Mouse (Mus musculus): Measurements from ENCODE around the gene Slc36a4.
A peak's percentile ranks its signal among the peaks of the same experiment; 100 is the strongest.

The Slc36a4 gene

DNA sequence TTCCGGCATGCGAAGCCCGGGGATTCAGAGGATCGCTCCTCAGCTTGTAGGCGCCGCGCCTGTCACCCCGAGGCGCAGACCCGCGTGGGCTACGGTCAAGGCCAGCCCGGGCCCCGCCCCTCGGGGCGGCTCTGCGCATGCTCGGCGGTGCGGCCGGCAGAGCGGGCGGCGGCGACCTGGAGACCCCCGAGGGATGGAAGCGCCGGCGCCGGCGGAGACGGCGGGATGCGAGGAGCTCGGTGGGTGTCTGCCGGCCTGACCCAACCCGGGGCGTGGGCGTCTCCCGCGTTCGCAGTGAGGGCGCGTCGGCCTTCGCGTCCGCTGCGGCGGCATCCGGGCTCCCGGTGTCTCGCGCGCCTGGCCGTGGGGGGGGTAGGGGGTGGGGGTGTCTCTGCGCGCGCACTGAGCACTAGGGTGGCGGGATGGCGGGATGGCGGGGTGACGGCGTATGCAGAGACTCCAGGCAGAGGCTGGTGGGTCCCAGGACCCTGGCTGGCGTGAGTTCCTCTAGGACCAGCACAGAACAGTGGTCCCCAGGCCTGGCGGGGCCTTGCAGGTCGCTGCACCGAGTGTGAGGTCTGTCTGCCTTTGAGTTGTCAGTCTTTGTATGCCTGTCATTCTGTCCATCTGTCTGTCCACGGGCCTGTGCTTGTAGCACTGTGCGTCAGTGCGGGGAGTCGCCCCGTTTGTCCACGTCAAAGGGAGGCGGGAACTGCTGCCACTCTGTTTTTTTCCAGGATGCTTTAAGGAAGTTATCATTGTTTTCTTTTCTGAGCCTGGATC, at the start of gene Slc36a4:
Gene Slc36a4, plus strand, starts transcription at position 140 of the 783 bp plus-strand sequence.
- DNase-seq = peak; percentile 78

DNA sequence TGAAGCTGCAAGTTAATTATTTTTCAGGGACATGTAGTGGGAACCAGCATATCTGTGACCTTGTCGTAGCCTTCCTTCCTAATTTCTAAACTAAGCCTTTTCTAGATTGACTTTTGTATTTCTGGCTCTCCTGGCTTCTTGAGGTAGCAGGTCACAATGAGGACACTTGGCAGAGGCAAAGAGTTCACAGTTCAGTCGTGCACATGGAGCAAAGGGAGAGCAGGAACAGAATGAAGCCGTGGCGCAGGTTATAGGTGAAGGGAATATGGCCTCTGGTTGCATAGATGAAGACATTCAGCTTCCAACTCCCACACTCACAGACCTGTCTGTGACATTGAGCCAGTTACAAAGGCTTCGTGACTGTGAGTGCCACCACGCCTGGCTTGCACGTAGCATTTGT, 44.9 kb upstream of the Slc36a4 start:
- peak; percentile 85 for DNase-seq

DNA sequence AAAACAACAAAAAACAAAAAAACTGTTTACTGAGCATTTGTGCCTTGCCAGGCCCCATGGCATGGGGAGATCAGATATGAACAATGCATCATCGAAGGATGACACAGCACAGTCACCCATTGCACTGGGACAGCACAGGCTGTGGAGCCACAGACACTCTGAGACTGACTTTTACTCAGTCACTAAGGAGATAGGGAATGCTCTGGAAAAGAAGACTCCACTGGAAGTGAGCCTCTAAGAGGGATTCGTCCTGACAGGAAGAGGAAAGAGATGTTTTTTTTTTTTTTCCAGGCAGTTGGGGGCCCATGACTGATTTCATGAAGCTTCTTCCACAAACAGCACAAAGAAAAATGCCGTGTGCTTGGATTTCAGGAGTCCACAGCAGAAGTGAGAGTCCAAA, 40.1 kb upstream of the Slc36a4 start:
- no peak for DNase-seq

DNA sequence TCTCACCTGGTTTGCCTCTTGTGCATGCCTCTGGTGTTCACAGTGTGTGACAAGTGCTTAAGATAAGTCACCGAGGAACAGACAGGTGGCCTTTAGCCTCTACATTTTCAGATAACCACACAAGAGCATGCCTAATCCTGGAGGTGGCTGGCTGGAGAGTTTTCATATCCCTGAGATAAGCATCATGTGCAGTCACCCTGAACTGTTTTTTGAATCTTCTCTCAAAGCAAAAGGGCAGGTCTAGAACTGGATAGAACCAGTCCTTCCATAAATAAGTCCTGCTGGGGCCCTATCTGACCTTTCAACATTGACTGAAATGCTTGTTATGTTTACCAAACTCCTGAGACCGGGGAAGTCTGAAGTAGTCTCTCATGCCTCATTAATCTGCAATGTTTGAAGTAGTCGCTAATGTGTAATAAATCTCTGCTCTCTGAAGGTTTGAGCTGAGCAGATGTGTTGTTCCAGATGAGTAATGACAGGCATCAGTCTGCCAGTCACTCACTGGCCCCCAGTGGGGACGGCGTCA, 39.5 kb upstream of the Slc36a4 start:
- DNase-seq = peak; percentile 86

DNA sequence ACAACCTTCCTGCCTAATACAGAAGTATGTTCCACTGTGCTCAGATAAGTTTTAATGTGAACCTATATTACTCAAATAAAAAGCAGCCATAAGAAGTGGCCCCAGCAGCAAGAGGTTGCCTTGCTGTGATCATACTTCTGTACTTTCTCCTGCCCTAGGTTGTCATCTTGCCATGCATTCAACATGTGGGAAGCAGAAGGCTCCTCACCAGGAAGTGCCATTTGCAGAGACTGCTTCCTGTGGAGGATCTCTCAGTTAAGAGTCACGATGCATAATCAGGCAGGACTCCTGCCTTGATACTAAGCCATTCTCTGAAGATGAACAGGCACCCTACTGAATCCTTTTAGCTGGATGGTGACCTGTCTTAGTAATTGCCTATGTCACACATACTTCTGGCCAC, 37.3 kb upstream of the Slc36a4 start:
- DNase-seq = no peak

DNA sequence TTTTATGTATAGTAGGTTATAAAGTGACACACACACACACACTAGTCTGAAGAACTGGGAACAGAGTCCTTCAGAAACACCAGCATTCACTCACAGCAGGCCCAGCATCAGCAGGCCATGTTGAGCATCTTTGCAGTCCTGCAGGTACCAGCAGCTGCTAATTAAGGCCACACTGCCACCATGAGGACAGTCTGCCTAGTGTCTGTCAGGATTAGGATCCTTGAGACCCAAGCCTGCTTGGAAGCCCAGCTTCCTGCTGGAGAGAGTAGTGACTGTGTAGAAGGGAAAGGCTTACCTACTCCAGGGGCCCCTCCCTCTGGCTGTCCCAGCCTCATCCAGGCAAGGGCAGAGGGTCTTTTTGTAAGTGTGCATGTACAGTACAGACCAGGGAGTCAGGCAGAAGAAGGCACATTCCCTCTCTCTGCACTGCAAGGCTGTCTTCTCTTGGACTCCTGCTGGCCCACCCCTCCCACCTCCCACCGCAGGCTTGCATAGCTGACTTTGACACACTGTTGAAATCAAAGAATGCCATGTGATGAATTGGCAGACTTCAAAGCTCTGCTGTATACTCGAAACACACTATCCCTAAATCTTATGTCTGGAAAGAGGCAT, 27.6 kb upstream of the Slc36a4 start:
- peak; percentile 91 for DNase-seq

DNA sequence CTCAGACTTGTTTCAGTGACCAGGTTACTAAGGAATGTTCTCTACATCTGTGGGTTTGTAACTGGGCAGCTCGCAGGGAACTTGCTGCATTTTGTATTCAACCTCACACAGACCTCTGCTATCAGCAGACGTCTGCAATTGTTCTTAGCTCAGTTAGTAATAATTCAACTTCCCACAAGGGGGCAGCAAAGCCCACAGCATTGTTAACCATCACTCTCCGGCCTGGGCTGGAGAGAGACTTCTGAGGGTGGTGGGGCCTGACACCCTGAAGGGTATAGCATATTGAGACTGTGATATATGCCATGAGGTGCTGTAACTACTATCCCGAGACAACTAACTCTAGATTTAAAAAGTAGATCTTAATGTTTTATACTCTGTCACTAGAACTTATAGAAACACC, 24.3 kb upstream of the Slc36a4 start:
- peak; percentile 79 for DNase-seq

DNA sequence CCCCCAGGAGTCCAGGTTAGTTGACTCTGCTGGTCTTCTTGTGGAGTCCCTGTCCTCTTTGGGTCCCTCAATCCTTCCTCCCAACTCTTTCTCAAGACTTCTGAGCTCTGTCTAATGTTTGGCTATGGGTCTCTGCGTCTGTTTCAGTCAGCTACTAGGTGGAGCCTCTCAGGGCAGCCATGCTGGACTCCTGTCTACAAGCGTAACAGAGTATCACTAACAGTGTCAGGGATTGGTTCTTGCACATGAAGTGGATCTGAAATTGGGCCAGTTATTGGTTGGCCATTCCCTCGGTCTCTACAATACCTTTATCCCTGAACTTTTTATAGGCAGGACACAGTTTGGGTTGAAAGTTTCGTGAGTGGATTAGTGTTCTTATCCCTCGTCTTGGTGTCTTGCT, 22.2 kb upstream of the Slc36a4 start:
- no peak for DNase-seq

DNA sequence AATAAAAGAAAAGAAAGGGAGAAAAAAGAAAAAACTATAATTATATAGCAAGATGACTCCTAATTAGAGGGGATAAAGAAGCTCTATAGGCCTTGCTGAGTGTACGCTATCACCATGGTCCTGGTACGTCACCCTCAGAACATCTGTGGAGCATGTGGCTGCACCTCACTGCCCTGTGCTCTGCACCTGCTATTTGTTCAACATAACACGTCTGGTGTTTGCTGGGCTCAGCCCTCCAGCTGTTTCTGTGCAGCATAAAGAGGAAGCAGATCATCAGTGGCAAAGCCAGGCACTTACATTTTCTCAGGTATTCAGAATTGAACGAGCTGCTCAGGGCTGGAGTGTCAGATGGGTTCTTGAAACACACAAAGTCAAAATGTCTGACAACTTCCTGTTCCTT, 15.7 kb upstream of the Slc36a4 start:
- DNase-seq = no peak

DNA sequence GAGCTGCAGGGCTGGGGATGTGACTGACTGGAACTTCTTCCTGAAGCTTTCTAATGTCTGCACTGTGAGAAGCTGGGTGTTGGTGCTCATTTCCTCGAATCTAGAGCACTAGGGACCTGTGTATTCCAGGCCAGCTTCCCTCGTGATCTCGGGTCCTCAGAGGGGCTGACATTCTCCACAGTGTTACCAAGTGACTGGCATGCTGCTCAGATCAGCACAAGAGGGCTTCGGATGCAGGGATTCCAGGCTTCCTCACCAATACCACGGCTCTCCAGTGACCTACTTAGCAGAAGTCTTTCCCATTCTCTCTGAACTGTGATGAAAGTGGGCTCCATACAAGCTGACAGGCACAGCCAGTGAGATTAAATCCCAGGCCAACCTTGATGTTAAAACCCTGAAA, 14.5 kb upstream of the Slc36a4 start:
- no peak for DNase-seq

DNA sequence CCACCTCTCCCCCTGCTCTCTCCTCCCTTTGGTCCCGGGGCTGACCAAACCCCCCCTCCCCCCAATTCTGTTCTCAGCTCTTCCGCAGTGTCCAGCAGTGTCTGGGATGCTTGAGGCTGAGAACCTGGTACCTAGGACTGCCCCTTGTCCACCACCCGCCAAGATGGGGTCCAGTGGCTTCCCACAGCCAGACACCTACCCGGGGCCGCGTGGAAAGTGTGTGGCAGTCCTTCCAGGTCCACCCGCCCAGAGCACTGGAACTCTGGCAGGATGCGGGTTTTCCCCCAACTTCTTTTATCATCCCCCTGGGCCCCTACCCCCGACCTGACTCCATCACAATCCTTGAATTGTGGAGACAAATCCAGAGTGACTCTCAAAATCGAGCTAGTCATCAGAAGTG, 3.8 kb upstream of the Slc36a4 start:
- DNase-seq = no peak

DNA sequence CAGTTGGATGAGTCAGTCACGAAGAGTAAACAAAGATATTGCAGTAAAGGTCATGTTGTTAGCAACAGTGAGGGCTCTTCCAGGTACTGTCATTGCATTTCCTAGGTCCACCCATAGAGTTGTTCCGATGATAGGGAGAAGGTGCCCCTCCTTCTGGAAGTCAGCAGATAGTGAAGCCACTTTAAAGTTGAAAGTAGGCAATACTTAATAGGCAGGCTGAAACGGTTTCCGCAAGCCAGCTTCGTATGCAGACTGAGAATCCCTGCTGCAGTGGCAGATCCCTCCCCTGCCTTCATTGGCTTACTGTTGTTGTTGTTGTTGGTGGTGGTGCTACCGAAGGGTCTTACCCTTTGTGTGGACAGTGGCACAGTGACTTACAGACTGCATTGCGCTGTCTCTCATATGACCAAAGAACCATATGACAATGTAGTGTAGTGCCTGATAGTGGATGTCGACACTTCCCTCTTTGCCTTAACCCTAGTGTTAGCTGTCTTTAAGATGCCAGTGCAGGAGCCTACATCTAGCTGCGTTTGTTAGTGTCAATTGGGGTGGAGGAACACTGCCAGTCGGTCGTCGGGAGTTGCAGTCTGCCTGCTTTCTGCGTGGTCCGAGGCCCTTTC, 449 bp upstream of the Slc36a4 start:
- no peak for DNase-seq

DNA sequence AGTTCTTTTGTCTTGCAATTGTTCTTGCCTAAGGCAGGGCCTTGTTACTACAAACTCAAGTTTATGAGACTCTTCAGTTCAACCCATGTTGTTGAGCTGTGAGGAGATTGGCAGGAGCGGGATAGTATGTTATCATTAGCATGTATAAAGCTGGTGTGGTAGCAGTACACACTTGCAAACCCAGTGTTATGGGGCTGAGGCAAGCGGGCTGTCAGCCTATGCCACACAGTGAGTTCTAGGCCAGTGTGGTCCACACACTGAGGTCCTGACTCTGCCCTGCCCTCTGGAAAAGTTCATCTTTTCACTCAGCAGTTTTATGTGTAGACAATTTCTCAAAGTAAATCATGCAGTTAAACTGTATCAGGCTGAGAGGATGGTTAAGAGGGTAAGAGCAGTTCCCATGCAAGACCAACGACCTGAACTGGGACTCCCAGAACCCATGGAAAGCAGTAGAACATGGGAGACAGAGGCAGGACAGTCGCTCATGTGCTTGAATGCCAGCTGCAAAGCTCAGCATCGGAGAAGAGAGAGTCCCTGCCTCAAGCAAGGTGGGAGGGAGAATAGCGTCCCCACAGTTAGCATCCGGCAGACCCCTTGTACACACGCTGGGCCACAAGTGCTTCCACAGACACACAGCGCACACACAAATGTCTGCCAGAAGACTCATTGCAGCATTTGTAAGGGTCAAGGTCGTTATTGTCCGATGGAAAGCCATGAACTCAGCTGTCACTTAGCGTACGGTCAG, 1.5 kb downstream of the Slc36a4 start:
- no peak for DNase-seq

DNA sequence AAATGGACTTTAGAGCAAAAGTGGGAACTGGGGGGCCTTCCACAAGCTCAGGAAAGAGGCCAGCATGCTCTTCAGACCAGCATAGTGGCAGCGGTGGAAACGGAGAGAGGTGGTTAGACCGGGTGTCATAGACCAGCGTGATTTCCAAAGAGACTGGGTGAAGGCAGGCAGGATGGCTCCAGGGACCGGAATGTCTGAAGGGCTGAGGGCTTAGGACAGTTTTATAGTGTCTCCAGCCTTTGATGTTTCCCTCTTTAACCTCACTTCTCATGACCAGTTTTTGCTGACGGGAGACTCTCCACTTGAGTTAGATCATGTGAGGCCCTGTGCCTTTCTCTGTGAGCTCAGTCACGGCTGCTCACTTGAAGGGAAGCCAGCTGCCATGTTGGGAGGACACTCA, 2.1 kb downstream of the Slc36a4 start:
- no peak for DNase-seq

DNA sequence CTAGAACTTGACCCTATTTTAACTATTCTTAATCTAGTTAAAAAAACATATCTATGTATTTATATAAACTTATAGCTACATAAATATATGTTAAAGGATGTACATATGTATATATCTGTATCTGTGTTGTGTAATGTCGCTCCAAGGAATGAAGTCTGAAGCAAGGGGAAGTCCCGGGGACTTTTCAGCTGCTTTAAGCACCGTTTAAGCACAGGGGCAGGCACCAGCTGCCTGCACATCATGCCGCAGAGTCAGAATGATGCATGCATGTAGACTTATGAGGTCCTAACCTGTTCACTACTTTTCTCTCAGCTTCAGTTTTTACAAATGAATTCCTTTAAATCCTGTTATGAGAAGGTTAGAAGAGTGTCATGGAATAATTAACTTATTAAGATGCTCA, 5.3 kb downstream of the Slc36a4 start:
- DNase-seq = no peak

DNA sequence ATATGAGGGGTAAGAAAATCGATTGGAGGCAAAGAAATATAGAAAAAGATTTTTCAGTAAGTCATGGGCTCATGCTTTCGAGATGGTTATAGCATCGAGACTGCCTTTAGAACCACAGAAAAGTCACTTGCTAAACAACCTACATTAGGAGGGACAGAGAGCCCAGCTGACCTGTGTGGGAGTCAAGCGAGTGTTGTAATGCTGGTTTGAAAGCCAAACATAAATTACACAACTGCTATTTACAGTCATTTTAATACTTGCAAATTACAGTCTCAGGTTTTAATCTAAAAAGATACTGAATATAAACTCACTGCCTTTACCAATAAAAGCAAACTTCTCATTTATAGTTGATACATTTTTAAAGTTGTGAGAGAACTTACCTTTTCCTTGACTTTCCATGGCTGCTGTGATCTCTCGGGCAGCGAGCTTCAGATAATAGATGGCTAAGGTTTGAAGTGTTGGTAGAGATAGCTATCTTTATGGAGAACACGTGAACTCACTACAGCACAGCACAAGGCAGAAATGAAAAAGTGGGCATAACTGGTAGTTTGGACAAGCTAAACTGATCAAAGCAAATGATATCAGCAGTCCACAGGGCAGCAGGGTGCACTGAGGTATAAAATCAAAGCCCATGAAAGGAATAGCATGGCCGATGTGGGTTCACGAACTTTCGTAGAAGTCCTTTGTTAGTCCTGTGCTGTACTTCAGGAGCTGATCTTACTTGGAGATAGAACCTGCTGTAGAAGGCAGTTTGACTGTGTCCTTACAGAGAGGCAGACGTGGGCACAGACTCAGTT, 5.9 kb downstream of the Slc36a4 start:
- DNase-seq = no peak

DNA sequence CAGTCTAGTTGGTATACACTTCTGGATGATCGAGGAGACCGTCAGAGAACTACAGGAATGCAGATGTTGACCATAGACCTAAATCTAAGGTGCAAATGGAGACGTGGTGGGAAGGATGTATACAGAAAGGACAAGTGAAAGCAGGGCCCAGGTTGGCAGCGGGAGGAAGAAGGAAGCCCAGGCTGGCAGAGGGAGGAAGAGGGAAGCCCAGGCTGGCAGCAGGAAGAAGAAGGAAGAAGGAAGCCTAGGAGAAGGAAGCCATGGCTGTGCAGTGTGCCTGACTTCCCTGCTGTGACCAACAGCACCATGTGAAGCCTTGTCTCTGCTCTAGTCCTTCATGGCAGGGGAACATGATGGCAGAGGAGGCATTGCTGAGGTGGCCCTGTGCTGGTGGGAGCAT, 7.8 kb downstream of the Slc36a4 start:
- no peak for DNase-seq

DNA sequence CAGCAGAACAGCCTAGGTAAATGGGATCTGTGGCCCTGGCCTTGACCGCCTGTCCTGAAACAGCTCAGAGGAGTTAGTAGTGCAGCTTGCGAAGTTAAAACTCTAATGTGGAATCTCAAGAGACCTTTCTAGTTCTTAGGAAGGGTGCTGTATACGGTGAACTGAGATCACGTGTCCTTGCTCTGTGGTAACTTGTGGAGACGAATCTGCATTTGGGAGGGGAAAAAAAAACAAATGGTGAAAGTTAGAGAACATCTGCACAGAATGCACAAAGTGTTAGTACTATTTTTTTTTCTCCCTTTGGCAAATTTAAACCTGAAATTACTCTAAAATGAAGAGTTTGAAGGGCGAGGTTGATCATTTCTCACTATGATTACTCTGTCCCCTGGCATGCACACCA, 8.8 kb downstream of the Slc36a4 start:
- no peak for DNase-seq

DNA sequence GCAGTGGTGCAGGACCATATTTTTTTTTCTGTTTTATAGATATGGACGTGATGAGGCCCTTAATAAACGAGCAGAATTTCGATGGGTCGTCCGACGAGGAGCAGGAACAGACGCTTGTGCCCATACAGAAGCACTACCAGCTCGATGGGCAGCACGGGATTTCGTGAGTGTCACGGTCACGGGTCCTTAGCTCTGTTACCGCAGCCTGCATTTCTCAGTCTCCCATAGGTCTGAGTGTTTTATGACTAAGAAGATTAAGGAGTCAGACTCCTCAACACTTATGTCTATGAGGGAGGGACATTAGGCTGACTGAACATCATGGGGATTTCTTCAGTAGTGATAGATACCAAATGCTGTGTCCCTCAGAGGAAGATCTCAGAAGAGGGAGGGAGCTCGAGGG, 10.1 kb downstream of the Slc36a4 start:
- no peak for DNase-seq

DNA sequence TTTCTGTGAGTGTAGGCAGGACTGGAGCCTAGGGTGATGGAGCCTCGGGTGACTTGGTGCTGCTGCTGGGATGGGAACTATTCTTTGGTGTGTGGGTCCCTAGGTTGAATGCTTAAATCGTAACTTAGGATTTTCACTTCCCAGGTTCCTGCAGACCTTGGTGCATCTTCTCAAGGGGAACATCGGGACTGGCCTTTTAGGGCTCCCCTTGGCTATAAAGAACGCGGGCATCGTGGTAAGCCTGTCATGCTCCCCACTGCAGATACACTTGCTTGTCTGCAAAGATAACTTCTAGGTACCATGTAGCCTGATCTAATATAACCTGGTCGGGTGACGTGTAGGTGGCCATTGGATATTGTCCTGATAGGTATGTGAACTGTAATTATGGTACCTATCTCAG, 11.0 kb downstream of the Slc36a4 start:
- no peak for DNase-seq

DNA sequence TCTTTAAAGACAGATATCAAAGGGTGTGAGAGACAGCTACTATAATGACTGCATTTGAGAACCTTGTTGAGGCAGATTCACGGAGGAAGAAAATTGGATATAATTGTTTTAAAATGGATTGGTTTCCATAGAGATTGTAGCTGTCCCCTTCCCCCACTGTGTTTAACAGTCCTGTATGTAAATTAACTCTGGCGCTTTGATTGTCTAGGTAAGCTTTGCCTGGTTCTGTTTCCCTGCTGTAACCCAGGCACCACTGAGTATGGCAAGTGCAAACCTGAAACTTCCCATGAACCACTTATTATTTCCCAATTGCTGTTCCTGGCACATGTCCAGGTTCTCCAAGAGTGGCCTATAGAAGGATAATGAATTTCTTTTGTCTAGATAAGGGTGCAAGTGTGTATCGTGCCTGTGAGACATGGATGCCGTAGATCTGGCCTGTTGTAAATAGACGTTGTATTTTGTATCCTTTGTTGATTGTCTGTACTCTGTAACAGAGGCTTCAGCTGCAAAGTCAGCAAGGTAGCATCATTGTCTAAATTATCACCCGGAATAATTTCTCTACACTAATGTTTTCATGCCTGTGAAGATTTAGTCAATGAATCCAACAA, 11.8 kb downstream of the Slc36a4 start:
- DNase-seq = no peak

DNA sequence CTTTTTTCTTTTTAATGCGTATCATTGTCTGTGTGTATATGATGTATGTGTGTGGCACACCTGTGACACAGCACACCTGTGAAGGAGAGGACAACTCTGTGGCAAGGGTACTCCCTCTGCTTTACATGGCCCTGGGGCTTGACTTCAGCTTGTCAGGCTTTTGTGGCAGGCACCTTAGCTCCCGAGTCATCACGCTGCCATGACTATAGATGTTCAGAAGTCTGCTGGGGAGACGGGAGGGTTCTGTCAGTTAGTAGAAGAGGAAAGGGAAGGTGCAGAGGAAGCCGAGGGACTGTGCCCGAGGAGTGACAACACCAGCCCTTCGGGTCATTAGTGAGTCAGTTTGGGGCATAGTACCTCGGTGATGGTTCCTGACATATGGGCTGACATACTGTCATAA, 13.0 kb downstream of the Slc36a4 start:
- DNase-seq = no peak
